Mouse (Mus musculus) CH12.LX (cell line): ENCODE measurements around the gene Glipr1l1. TPM values are rescaled to one million over a fixed set of nuclear protein-coding genes. Genes with fewer than 3 reads are reported as not detected.

ENCODE experiments used
- DNase-seq: peaks from one replicate; pipeline ENCODE4 v3.0.0-alpha.2; 2013; ENCODE audit errors: extremely low read depth
- H3K27ac ChIP-seq: 2 replicates; pipeline ENCODE4 v1.5.1; 2012; ENCODE audit warnings: low read depth, mild to moderate bottlenecking, control low read depth, moderate library complexity; ENCODE audit not compliant: insufficient read depth
- H3K27me3 ChIP-seq: replicated peaks from 2 replicates; pipeline ENCODE3; 2012; ENCODE audit warnings: inconsistent platforms
- H3K36me3 ChIP-seq, 2 experiments: replicated peaks in 1 of 2; 2 replicates each; pipeline versions ENCODE3 to v1.6.1; 2012; ENCODE audit warnings: inconsistent platforms in 1 of 2, low read length in 1 of 2, mild to moderate bottlenecking in 1 of 2, mixed read lengths in 1 of 2, moderate library complexity in 1 of 2; ENCODE audit not compliant: control insufficient read depth in 1 of 2, insufficient read depth in 1 of 2
- H3K4me1 ChIP-seq, 2 experiments: 2 replicates each; pipeline ENCODE4 v1.6.1; 2012; ENCODE audit warnings: inconsistent platforms in 1 of 2, moderate library complexity in 1 of 2; ENCODE audit not compliant: insufficient read depth in 2 of 2, control insufficient read depth in 1 of 2
- H3K4me2 ChIP-seq: 2 replicates; pipeline ENCODE4 v1.6.1; 2012; ENCODE audit warnings: low read depth, mild to moderate bottlenecking, control low read depth; ENCODE audit not compliant: poor library complexity, insufficient read depth, severe bottlenecking
- H3K4me3 ChIP-seq, 3 experiments: fragments of 150-350 bp in 1 of 3; sonication (generic) in 1 of 3; replicated peaks in 1 of 3; 2 replicates each; pipeline versions ENCODE3 to v1.5.1; 2011 to 2012; ENCODE audit warnings: low read depth in 2 of 3, low read length in 2 of 3, mild to moderate bottlenecking in 2 of 3, moderate library complexity in 2 of 3, control low read depth in 1 of 3, improper control_type of control experiment in 1 of 3, inconsistent platforms in 1 of 3, mixed read lengths in 1 of 3; ENCODE audit not compliant: poor library complexity in 1 of 3
- H3K79me2 ChIP-seq: replicated peaks from 2 replicates; pipeline ENCODE4 v1.6.1; 2012; ENCODE audit warnings: mild to moderate bottlenecking, moderate library complexity; ENCODE audit not compliant: control insufficient read depth, poor library complexity, insufficient read depth, severe bottlenecking; ENCODE audit errors: extremely low read depth
- H3K9ac ChIP-seq: 2 replicates; pipeline ENCODE4 v1.6.1; 2012; ENCODE audit warnings: low read depth, mild to moderate bottlenecking, control low read depth, moderate library complexity; ENCODE audit not compliant: insufficient read depth
- H3K9me3 ChIP-seq: replicated peaks from 2 replicates; pipeline ENCODE3; 2012; ENCODE audit warnings: low read length, inconsistent platforms, mixed read lengths
- BHLHE40 ChIP-seq: IDR thresholded peaks from 2 replicates; pipeline ENCODE4 v1.6.1; 2011; ENCODE audit warnings: mild to moderate bottlenecking, low read depth, low read length, improper control_type of control experiment
- CHD1 ChIP-seq: IDR thresholded peaks from 2 replicates; pipeline ENCODE4 v1.6.1; 2012; ENCODE audit warnings: low read depth, low read length, improper control_type of control experiment, inconsistent platforms
- CHD2 ChIP-seq: IDR thresholded peaks from 2 replicates; pipeline ENCODE4 v1.6.1; 2011; ENCODE audit warnings: low read length, improper control_type of control experiment
- CTCF ChIP-seq, 2 experiments: IDR thresholded peaks in 1 of 2; conservative IDR thresholded peaks in 1 of 2; 2 replicates each; pipeline ENCODE4 v1.5.1; 2011 to 2012; ENCODE audit warnings: low read depth in 2 of 2, low read length in 2 of 2, improper control_type of control experiment in 1 of 2, inconsistent platforms in 1 of 2, mild to moderate bottlenecking in 1 of 2, moderate library complexity in 1 of 2
- ELF1 ChIP-seq: IDR thresholded peaks from 2 replicates; pipeline ENCODE4 v1.6.1; 2014; ENCODE audit warnings: low read depth, mild to moderate bottlenecking, inconsistent platforms, low read length, improper control_type of control experiment
- EP300 ChIP-seq: IDR thresholded peaks from 2 replicates; pipeline ENCODE4 v1.6.1; 2011; ENCODE audit warnings: low read length, improper control_type of control experiment
- ETS1 ChIP-seq: conservative IDR thresholded peaks from 2 replicates; pipeline ENCODE4 v1.6.1; 2012; ENCODE audit warnings: low read depth, mild to moderate bottlenecking, inconsistent platforms, low read length, improper control_type of control experiment, moderate library complexity
- GABPA ChIP-seq: IDR thresholded peaks from 2 replicates; pipeline ENCODE4 v1.6.1; 2012; ENCODE audit warnings: low read depth, low read length, improper control_type of control experiment, inconsistent platforms; ENCODE audit not compliant: insufficient replicate concordance
- JUND ChIP-seq: conservative IDR thresholded peaks from 2 replicates; pipeline ENCODE4 v1.6.1; 2011; ENCODE audit warnings: low read depth, low read length, improper control_type of control experiment
- MEF2A ChIP-seq: IDR thresholded peaks from 2 replicates; pipeline ENCODE4 v1.6.1; 2014; ENCODE audit warnings: low read depth, mild to moderate bottlenecking, inconsistent platforms, low read length, improper control_type of control experiment, borderline replicate concordance
- MYC ChIP-seq: IDR thresholded peaks from 2 replicates; pipeline ENCODE4 v1.6.1; 2011; ENCODE audit warnings: low read depth, mild to moderate bottlenecking, improper control_type of control experiment, low read length
- PAX5 ChIP-seq: IDR thresholded peaks from 2 replicates; pipeline ENCODE4 v1.6.1; 2012; ENCODE audit warnings: low read length, inconsistent platforms, mixed read lengths
- POLR2A ChIP-seq: IDR thresholded peaks from 2 replicates; pipeline ENCODE4 v1.6.1; 2011; ENCODE audit warnings: low read depth, mild to moderate bottlenecking, improper control_type of control experiment, low read length
- RAD21 ChIP-seq: IDR thresholded peaks from 2 replicates; pipeline ENCODE4 v1.6.1; 2011; ENCODE audit warnings: low read depth, mild to moderate bottlenecking, low read length, improper control_type of control experiment, moderate library complexity
- RCOR1 ChIP-seq: conservative IDR thresholded peaks from 2 replicates; pipeline ENCODE4 v1.6.1; 2012; ENCODE audit warnings: low read depth, mild to moderate bottlenecking, inconsistent platforms, low read length, improper control_type of control experiment
- SIN3A ChIP-seq: IDR thresholded peaks from 2 replicates; pipeline ENCODE4 v1.6.1; 2012; ENCODE audit warnings: low read length, improper control_type of control experiment, inconsistent platforms
- TCF12 ChIP-seq: IDR thresholded peaks from 2 replicates; pipeline ENCODE4 v1.6.1; 2014; ENCODE audit warnings: low read depth, mild to moderate bottlenecking, inconsistent platforms, low read length, improper control_type of control experiment
- UBTF ChIP-seq: IDR thresholded peaks from 2 replicates; pipeline ENCODE4 v1.6.1; 2012; ENCODE audit warnings: low read depth, mild to moderate bottlenecking, inconsistent platforms, low read length, improper control_type of control experiment, moderate library complexity
- USF1 ChIP-seq: IDR thresholded peaks from 2 replicates; pipeline ENCODE4 v1.6.1; 2014; ENCODE audit warnings: low read depth, mild to moderate bottlenecking, inconsistent platforms, low read length, improper control_type of control experiment
- ZKSCAN1 ChIP-seq: IDR thresholded peaks from 2 replicates; pipeline ENCODE4 v1.6.1; 2012; ENCODE audit warnings: low read depth, inconsistent platforms, low read length, improper control_type of control experiment, borderline replicate concordance
- ZMIZ1 ChIP-seq: IDR thresholded peaks from 2 replicates; pipeline ENCODE4 v1.6.1; 2012; ENCODE audit warnings: low read depth, mild to moderate bottlenecking, inconsistent platforms, low read length, improper control_type of control experiment
- ZNF384 ChIP-seq: IDR thresholded peaks from 2 replicates; pipeline ENCODE4 v1.6.1; 2012; ENCODE audit warnings: low read depth, low read length, improper control_type of control experiment, inconsistent platforms
- dilution Hi-C: fragments of 300-500 bp; cut with MboI; formaldehyde crosslinking; loops from 2 replicates; pipeline ENCODE4 v1.14.3; 2020; ENCODE audit warnings: low sequenced_read_pairs; ENCODE audit not compliant: extremely low pct_unique_long_range_greater_than_20kb, extremely low pct_ligation_motif_present
- in situ Hi-C: fragments of 300-500 bp; cut with MboI; formaldehyde crosslinking; loops from 3 replicates; pipeline ENCODE4 v1.14.3; 2019; ENCODE audit warnings: low sequenced_read_pairs, low pct_ligation_motif_present, low pct_unique_long_range_greater_than_20kb, mixed read lengths
- polyA plus RNA-seq: library from polyadenylated mRNA; unstranded; fragments of >175 nt; gene quantifications from 2 replicates; pipeline ENCODE4 v1.2.1, GENCODE M21; 2012; ENCODE audit warnings: low read depth; ENCODE audit not compliant: insufficient read length
- total RNA-seq, 2 experiments: library from RNA; depleted of rRNA; stranded (reverse); fragments of 300-350 nt in 1 of 2; fragments of >200 nt in 1 of 2; gene quantifications; 2 replicates each; pipeline ENCODE4 v1.2.3; 2012 to 2014

Gene Glipr1l1
- total and polyA plus RNA-seq, 3 experiments, result not detected

GRCm38 (mm10) chr10:112080044-112080443, 20.1 kb downstream of the Glipr1l1 start:
- Histone ChIP-seq H3K27me3 (no peaks in the 10 kb centered on the region), H3K27ac (no peak overlapping the region), H3K4me1 (no peaks in the 10 kb centered on the region), H3K9me3 (no peaks in the 10 kb centered on the region), H3K36me3 (no peaks in the 10 kb centered on the region), H3K9ac (no peak overlapping the region), H3K4me3 (no peak overlapping the region)
- DNase-seq, result no peak
- in situ Hi-C loops, result no loop called here
- dilution Hi-C loops, result no loop called here
- TF ChIP-seq PAX5 (no peak), UBTF (no peak), SIN3A (no peak), EP300 (no peak), GABPA (no peak), ETS1 (no peak), JUND (no peak), RCOR1 (no peak), ELF1 (no peak), MEF2A (no peak), POLR2A (no peak), BHLHE40 (no peak), ZKSCAN1 (no peak), CTCF (conservative IDR thresholded peaks at IDR 0.05 in 1 of 2, IDR thresholded peaks at IDR 0.05 in 1 of 2; ENCODE audit: low read depth in 2 of 2, low read length in 2 of 2) (no peak), ZNF384 (no peak), TCF12 (no peak), RAD21 (no peak)
- TF ChIP-seq, all 38 proteins: peak for 0
- H3K4me2 ChIP-seq, result no peak overlapping the region
- no peaks in the 10 kb centered on the region for H3K79me2 ChIP-seq

GRCm38 (mm10) chr10:112083157-112083556, 23.2 kb downstream of the Glipr1l1 start, which contains the start of gene Glipr1l2:
Gene Glipr1l2 (plus strand): TSS chr10:112083354.
- TF ChIP-seq CHD1 (no peak), ETS1 (no peak), CHD2 (no peak), BHLHE40 (no peak), CTCF (conservative IDR thresholded peaks at IDR 0.05 in 1 of 2, IDR thresholded peaks at IDR 0.05 in 1 of 2; ENCODE audit: low read depth in 2 of 2, low read length in 2 of 2) (no peak), RCOR1 (no peak), USF1 (no peak), MYC (no peak), ZMIZ1 (no peak)

More at GRCm38 (mm10) chr10:112083157-112083556, 23.2 kb downstream of the Glipr1l1 start, which contains the start of gene Glipr1l2:
- Histone ChIP-seq H3K36me3 (no peaks in the 10 kb centered on the region), H3K4me2 (no peak within 1 kb of the TSS), H3K27me3 (no peaks in the 10 kb centered on the region), H3K9ac (no peak within 1 kb of the TSS), H3K79me2 (no peaks in the 10 kb centered on the region), H3K27ac (no peak within 1 kb of the TSS), H3K4me3 (no peak within 1 kb of the TSS), H3K4me1 (no peaks in the 10 kb centered on the region), H3K9me3 (no peaks in the 10 kb centered on the region)
- dilution Hi-C loops (no loop called here), in situ Hi-C loops (no loop called here)
- no peak for DNase-seq
